Mouse (Mus musculus) cerebellum, adult 11-12 months (tissue): Measurements from ENCODE around the gene Galnt9.

ENCODE experiments used
- DNase-seq: peaks from one replicate; pipeline ENCODE4 v3.0.0; 2022

The Galnt9 gene

GRCm38 (mm10) chr5:110638306-110639074 is 94.3 kb downstream of the Galnt9 start:
- no peak for DNase-seq

GRCm38 (mm10) chr5:110639459-110639858 is 95.3 kb downstream of the Galnt9 start:
- peak; percentile 48 for DNase-seq

GRCm38 (mm10) chr5:110646377-110646776 is 102.2 kb downstream of the Galnt9 start:
- no peak for DNase-seq

- peak; percentile 90 for DNase-seq
These were observed 108.8 kb downstream of the Galnt9 start, which contains the start of the genes Noc4l and Ddx51 for GRCm38 (mm10) chr5:110652719-110653648. Gene Noc4l (minus strand): TSS chr5:110653417. Gene Ddx51 (plus strand): TSS chr5:110653451.

GRCm38 (mm10) chr5:110653686-110654085 is 109.5 kb downstream of the Galnt9 start:
- no peak for DNase-seq

- DNase-seq: no peak
These were observed 115.5 kb downstream of the Galnt9 start for GRCm38 (mm10) chr5:110659682-110660081.

- DNase-seq: no peak
These were observed 119.9 kb downstream of the Galnt9 start for GRCm38 (mm10) chr5:110664041-110664440.

GRCm38 (mm10) chr5:110664750-110665269 is 120.7 kb downstream of the Galnt9 start:
- no peak for DNase-seq

- DNase-seq: no peak
These were observed 121.4 kb downstream of the Galnt9 start for GRCm38 (mm10) chr5:110665486-110666121.
